Mouse (Mus musculus): ENCODE results near the gene Nipal3. TPM values are rescaled to one million over a fixed set of nuclear protein-coding genes. Genes with fewer than 3 reads are reported as not detected.
A peak's percentile ranks its signal among the peaks of the same experiment; 100 is the strongest.

The Nipal3 gene
- polyA plus RNA-seq, 1 experiment from 2014 or later = 2.6 TPM

GRCm38 (mm10) chr4:135404048-135404447, 90.8 kb downstream of the Nipal3 start:
- Histone ChIP-seq H3K9ac (no peak overlapping the region), H3K4me1 (no peaks in the 10 kb centered on the region), H3K9me3 (no peaks in the 10 kb centered on the region), H3K36me3 (no peaks in the 10 kb centered on the region), H3K27me3 (peaks cover 16% of the 10 kb centered on the region), H3K4me2 (replicated peaks) (no peak overlapping the region), H3K4me3 (no peak overlapping the region), H3K27ac (no peak overlapping the region)
- WGBS = 66% methylated on average over 10 of the region's 10 CpGs
- ATAC-seq (ENCODE audit: insufficient number of reproducible peaks, insufficient read depth, low FRiP score, low TSS enrichment) = no peak

- Histone ChIP-seq H3K9me3 (no peaks in the 10 kb centered on the region), H3K4me2 (replicated peaks) (no peak overlapping the region), H3K27ac (no peak overlapping the region), H3K4me1 (peaks cover 6% of the 10 kb centered on the region; the same call in 1 of the 2 replicates), H3K4me3 (no peak overlapping the region), H3K9ac (no peak overlapping the region), H3K27me3 (peaks cover 37% of the 10 kb centered on the region), H3K36me3 (no peaks in the 10 kb centered on the region)
- no peak for ATAC-seq (ENCODE audit: insufficient number of reproducible peaks, insufficient read depth, low FRiP score, low TSS enrichment)
- 36% methylated on average over 7 of the region's 7 CpGs for WGBS
These were observed 93.0 kb downstream of the Nipal3 start for GRCm38 (mm10) chr4:135401881-135402280.

GRCm38 (mm10) chr4:135397991-135398390, 96.8 kb downstream of the Nipal3 start, which contains the start of gene Ncmap:
Gene Ncmap (minus strand): TSS chr4:135398227.
- Histone ChIP-seq H3K36me3 (no peaks in the 10 kb centered on the region), H3K9me3 (peaks cover under 1% of the 10 kb centered on the region; the same call in 1 of the 2 replicates), H3K4me2 (replicated peaks) (peak within 1 kb of the TSS; percentile 63), H3K4me1 (peaks cover 6% of the 10 kb centered on the region; the same call in 1 of the 2 replicates), H3K4me3 (peak within 1 kb of the TSS; percentile 35), H3K9ac (peak within 1 kb of the TSS; percentile 46), H3K27me3 (peaks cover 52% of the 10 kb centered on the region), H3K27ac (no peak within 1 kb of the TSS)
- under 1% methylated on average over 29 of the region's 29 CpGs for WGBS
- no peak for ATAC-seq (ENCODE audit: insufficient number of reproducible peaks, insufficient read depth, low FRiP score, low TSS enrichment)

- Histone ChIP-seq H3K27me3 (peaks cover 52% of the 10 kb centered on the region), H3K4me3 (peak overlapping the region; percentile 35), H3K4me1 (peaks cover 6% of the 10 kb centered on the region; the same call in 1 of the 2 replicates), H3K27ac (no peak overlapping the region), H3K4me2 (replicated peaks) (peak overlapping the region; percentile 63), H3K9me3 (peaks cover 4% of the 10 kb centered on the region; the same call in 1 of the 2 replicates), H3K9ac (peak overlapping the region; percentile 46; the same call in 1 of the 2 replicates), H3K36me3 (no peaks in the 10 kb centered on the region)
- no peak for ATAC-seq (ENCODE audit: insufficient number of reproducible peaks, insufficient read depth, low FRiP score, low TSS enrichment)
- WGBS = 3% methylated on average over 16 of the region's 16 CpGs
These were observed 97.3 kb downstream of the Nipal3 start for GRCm38 (mm10) chr4:135397551-135397950.

- Histone ChIP-seq H3K27ac (no peak overlapping the region), H3K9me3 (peaks cover 4% of the 10 kb centered on the region; the same call in 1 of the 2 replicates), H3K4me3 (no peak overlapping the region), H3K36me3 (no peaks in the 10 kb centered on the region), H3K4me1 (peaks cover 6% of the 10 kb centered on the region), H3K27me3 (peaks cover 52% of the 10 kb centered on the region), H3K9ac (no peak overlapping the region), H3K4me2 (replicated peaks) (no peak overlapping the region)
- no peak for ATAC-seq (ENCODE audit: insufficient number of reproducible peaks, insufficient read depth, low FRiP score, low TSS enrichment)
- 79% methylated on average over 5 of the region's 5 CpGs for WGBS
These were observed 98.5 kb downstream of the Nipal3 start for GRCm38 (mm10) chr4:135396303-135396702.

MicroRNA genes within 50 kb of the gene (microRNA counts, 519-probe panel; counts per million panel counts)
- microRNA mmu-miR-700 = 460 counts per million, percentile 65 among the panel's probes with 10 or more counts

Small RNAs within 50 kb of the gene (microRNA-seq; reads per million reads assigned to microRNA genes)
- gene Gm25317 (not detected), gene Mir700 (221 reads per million, percentile 63 among the genes with 10 or more reads in this experiment)

Other genes starting within 250 kb of the Nipal3 start
- 171 and 176 TPM in 2 replicates for gene Clic4, start 222.2 kb downstream of the Nipal3 start, polyA plus RNA-seq (2016; fragmentation: Nextera tagmentation; extraction: Ambion mirVana)
- 257 and 276 TPM in 2 replicates for gene Srrm1, start 141.7 kb downstream of the Nipal3 start, polyA plus RNA-seq (2016; fragmentation: Nextera tagmentation; extraction: Ambion mirVana)
- gene Ncmap, start 96.8 kb downstream of the Nipal3 start, polyA plus RNA-seq (2016; fragmentation: Nextera tagmentation; extraction: Ambion mirVana) = 3.5 and 3.9 TPM in 2 replicates
- gene Rcan3, start 61.2 kb downstream of the Nipal3 start, polyA plus RNA-seq (2016; fragmentation: Nextera tagmentation; extraction: Ambion mirVana) = 14.6 and 17.2 TPM in 2 replicates
- 0.23 TPM in 1 of 2 replicates, not detected in the other for gene Stpg1, start 248 bp downstream of the Nipal3 start, polyA plus RNA-seq (2016; fragmentation: Nextera tagmentation; extraction: Ambion mirVana)
- 13.2 and 15.4 TPM in 2 replicates for gene Grhl3, start 78.6 kb upstream of the Nipal3 start, polyA plus RNA-seq (2016; fragmentation: Nextera tagmentation; extraction: Ambion mirVana)
- 1.4 and 1.8 TPM in 2 replicates for gene Ifnlr1, start 191.2 kb upstream of the Nipal3 start, polyA plus RNA-seq (2016; fragmentation: Nextera tagmentation; extraction: Ambion mirVana)
- not detected in 2 replicates for gene Il22ra1, start 233.1 kb upstream of the Nipal3 start, polyA plus RNA-seq (2016; fragmentation: Nextera tagmentation; extraction: Ambion mirVana)

Data from embryonic facial prominence, embryonic 12.5 days (tissue).